Mouse (Mus musculus): Measurements from ENCODE around the gene Tent4a. TPM values are rescaled to one million over a fixed set of nuclear protein-coding genes. Genes with fewer than 3 reads are reported as not detected.
A peak's percentile ranks its signal among the peaks of the same experiment; 100 is the strongest.

Tent4a gene
- polyA plus RNA-seq, 1 experiment: 34.5 TPM

DNA sequence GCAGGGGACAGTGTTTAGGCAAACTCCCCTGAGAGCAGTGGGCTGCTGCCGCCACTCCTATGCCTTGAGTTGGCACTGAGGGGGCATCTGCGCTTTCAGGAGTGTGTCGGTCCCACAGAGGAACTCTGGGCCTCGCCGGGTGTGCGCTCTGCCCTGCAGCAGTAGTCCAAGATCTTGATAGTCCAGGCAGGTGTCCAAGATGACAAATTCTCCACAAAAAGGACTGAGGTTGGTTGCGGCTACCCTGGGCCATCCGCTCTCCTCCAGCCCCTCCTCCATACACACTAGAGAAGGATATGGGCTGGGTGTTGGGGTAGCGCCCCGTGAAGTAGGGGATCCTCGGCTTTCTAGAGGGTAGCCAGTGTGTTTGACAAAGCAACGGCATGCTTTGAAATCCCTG lies 9.2 kb upstream of the Tent4a start:
- DNase-seq (ENCODE audit: low read depth): no peak
- no peak for TF ChIP-seq POLR2A (IDR thresholded peaks at IDR 0.05; ENCODE audit: borderline replicate concordance, extremely low read depth, insufficient read depth, insufficient read length, poor library complexity, severe bottlenecking)
- no peak for TF ChIP-seq CTCF (IDR thresholded peaks at IDR 0.05; ENCODE audit: borderline replicate concordance, extremely low read depth, insufficient read depth, insufficient read length)

GRCm38 (mm10) chr13:69542571-69543352 lies 8.3 kb upstream of the Tent4a start:
- DNase-seq (ENCODE audit: low read depth): peak; percentile 31
- no peak for TF ChIP-seq POLR2A (IDR thresholded peaks at IDR 0.05; ENCODE audit: borderline replicate concordance, extremely low read depth, insufficient read depth, insufficient read length, poor library complexity, severe bottlenecking)
- TF ChIP-seq CTCF (IDR thresholded peaks at IDR 0.05; ENCODE audit: borderline replicate concordance, extremely low read depth, insufficient read depth, insufficient read length): no peak

- no peak for DNase-seq (ENCODE audit: low read depth)
- no peak for TF ChIP-seq CTCF (IDR thresholded peaks at IDR 0.05; ENCODE audit: borderline replicate concordance, extremely low read depth, insufficient read depth, insufficient read length)
- TF ChIP-seq POLR2A (IDR thresholded peaks at IDR 0.05; ENCODE audit: borderline replicate concordance, extremely low read depth, insufficient read depth, insufficient read length, poor library complexity, severe bottlenecking): no peak
These were observed 7.4 kb upstream of the Tent4a start for GRCm38 (mm10) chr13:69541776-69542175.

GRCm38 (mm10) chr13:69541209-69541608 lies 6.8 kb upstream of the Tent4a start:
- no peak for DNase-seq (ENCODE audit: low read depth)
- no peak for TF ChIP-seq POLR2A (IDR thresholded peaks at IDR 0.05; ENCODE audit: borderline replicate concordance, extremely low read depth, insufficient read depth, insufficient read length, poor library complexity, severe bottlenecking)
- TF ChIP-seq CTCF (IDR thresholded peaks at IDR 0.05; ENCODE audit: borderline replicate concordance, extremely low read depth, insufficient read depth, insufficient read length): no peak

DNA sequence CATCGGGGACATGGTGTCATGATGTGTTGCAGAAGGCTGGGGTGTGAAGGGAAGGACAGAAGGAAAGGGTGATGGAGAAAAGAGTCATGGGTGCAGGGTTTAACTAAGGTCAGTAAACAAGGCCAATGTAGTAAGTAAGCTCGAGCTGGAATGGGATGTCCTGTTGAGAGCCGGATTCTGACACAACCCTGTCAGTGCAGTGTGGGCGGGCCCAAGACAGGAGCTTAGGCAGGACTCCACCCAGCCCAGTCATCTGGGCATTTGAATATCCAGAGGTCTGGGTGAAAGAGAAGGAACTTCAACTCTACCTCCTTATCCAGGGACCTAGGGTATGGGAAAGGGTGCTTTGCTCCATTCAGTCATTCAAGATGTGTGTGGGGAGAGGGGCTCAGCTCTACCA lies 3.9 kb upstream of the Tent4a start:
- TF ChIP-seq POLR2A (IDR thresholded peaks at IDR 0.05; ENCODE audit: borderline replicate concordance, extremely low read depth, insufficient read depth, insufficient read length, poor library complexity, severe bottlenecking) (no peak), CTCF (IDR thresholded peaks at IDR 0.05; ENCODE audit: borderline replicate concordance, extremely low read depth, insufficient read depth, insufficient read length) (no peak)

GRCm38 (mm10) chr13:69537366-69537765 lies 2.9 kb upstream of the Tent4a start:
- no peak for TF ChIP-seq CTCF (IDR thresholded peaks at IDR 0.05; ENCODE audit: borderline replicate concordance, extremely low read depth, insufficient read depth, insufficient read length)
- TF ChIP-seq POLR2A (IDR thresholded peaks at IDR 0.05; ENCODE audit: borderline replicate concordance, extremely low read depth, insufficient read depth, insufficient read length, poor library complexity, severe bottlenecking): no peak
- DNase-seq (ENCODE audit: low read depth): no peak

More for the DNA sequence above, 3.9 kb upstream of the Tent4a start:
- DNase-seq (ENCODE audit: low read depth): no peak

DNA sequence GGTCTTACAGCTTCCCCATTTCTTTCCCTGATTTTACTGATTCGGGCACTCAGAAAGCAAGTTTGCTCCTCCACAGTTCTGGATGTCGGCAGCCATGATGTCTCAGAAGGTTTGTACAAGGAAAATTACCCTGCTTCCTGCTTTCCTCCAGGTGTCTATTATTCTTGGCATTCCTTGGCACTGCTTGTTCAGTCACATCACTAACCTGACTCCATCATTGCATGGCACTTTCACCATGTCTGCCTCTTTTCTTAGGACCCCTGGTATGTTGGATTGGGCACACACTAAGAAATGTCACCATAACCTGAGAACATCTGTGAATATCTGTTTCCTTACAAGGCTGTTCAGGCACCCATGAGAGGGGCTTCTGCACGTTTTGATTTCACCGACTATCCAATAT lies 1.6 kb upstream of the Tent4a start:
- no peak for DNase-seq (ENCODE audit: low read depth)
- no peak for TF ChIP-seq POLR2A (IDR thresholded peaks at IDR 0.05; ENCODE audit: borderline replicate concordance, extremely low read depth, insufficient read depth, insufficient read length, poor library complexity, severe bottlenecking)
- TF ChIP-seq CTCF (IDR thresholded peaks at IDR 0.05; ENCODE audit: borderline replicate concordance, extremely low read depth, insufficient read depth, insufficient read length): no peak

- TF ChIP-seq POLR2A (IDR thresholded peaks at IDR 0.05; ENCODE audit: borderline replicate concordance, extremely low read depth, insufficient read depth, insufficient read length, poor library complexity, severe bottlenecking) (peak; percentile 93), CTCF (IDR thresholded peaks at IDR 0.05; ENCODE audit: borderline replicate concordance, extremely low read depth, insufficient read depth, insufficient read length) (no peak)
- peak; percentile 99 for DNase-seq (ENCODE audit: low read depth)
These were observed 486 bp upstream of the Tent4a start for GRCm38 (mm10) chr13:69534654-69535551.

DNA sequence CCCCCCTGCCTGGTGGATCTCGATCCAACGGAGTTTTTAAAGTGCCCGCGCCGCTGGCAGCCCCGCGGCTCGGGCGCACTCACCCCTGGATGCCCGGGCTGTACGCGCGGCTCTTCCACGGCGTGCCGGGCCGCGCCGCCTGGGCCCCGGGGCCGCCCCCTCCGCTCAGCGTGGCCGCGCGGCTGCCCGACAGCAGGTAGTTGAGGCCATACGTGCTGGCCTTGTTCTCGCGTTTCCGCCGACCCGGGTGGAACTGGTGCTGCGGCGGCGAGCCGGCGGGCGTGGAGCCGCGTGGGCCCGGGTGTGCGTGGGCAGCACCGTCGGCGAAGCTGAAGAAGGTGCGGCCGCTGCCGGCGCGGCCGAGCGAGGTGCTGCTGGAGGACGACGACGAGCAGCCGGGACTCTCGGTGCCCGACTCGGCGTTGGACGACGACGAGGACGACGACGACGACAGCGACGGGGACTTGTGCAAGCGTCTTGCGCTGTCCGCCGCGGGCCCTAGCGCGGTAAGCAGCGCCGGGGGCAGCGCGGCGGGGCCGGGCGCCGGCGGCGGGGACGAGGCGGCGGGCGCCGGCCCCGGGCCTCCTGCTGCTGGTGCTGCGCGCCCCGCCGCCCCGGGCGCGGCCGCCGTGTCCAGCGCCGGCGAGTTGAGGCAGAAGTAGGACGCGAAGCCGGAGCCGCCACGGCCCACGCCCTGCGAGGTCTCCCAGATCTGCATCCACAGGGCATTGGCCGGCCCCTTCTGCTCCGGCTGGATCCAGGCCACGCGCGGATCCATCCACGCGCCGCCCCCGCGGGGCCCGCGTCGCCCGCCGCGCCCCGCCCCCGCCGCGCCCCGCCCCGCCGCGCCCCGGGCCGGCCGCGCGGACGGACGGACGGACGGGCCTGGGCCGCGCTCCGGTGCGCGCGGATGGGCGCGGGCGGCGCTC lies 748 bp downstream of the Tent4a start, which contains the start of gene Nsun2:
TSS of gene Nsun2 (plus strand) at position 342 of the 929 bp plus-strand sequence.
- TF ChIP-seq CTCF (IDR thresholded peaks at IDR 0.05; ENCODE audit: borderline replicate concordance, extremely low read depth, insufficient read depth, insufficient read length): no peak
- no peak for TF ChIP-seq POLR2A (IDR thresholded peaks at IDR 0.05; ENCODE audit: borderline replicate concordance, extremely low read depth, insufficient read depth, insufficient read length, poor library complexity, severe bottlenecking)
- DNase-seq (ENCODE audit: low read depth): peak; percentile 59

DNA sequence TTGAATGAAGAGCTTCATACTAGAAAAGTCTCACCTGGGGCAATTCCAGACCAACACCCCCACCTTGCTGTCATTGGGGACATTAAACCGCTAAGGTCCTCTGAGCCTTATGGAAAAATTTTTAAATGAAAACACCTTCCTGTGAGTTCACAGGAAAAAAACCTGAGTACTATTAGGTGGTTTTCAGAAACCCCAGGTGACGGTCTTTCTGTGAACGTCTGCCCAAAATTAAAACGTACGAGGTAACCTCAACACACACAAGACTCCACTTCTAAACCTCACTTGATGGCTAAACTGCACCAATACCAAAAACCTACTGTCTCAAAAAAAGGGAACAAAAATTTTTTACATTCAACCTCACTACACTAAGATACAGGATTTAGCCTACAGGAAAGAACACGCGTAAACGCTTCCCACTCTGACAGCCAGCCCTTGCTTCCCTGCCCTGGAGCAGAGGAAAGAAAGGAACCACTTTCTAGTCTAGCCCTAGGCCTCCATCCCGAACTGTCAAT lies 1.5 kb downstream of the Tent4a start:
- TF ChIP-seq POLR2A (IDR thresholded peaks at IDR 0.05; ENCODE audit: borderline replicate concordance, extremely low read depth, insufficient read depth, insufficient read length, poor library complexity, severe bottlenecking) (no peak), CTCF (IDR thresholded peaks at IDR 0.05; ENCODE audit: borderline replicate concordance, extremely low read depth, insufficient read depth, insufficient read length) (no peak)
- DNase-seq (ENCODE audit: low read depth): no peak

All from brain, embryonic 14.5 days (tissue).